ENCODE assay signal across 26 mouse cellular contexts in genomic region chr17:67773608-67774007, GRCm38 (mm10).
DNase-seq lines count a peak whose midpoint lies in the region; ATAC-seq and TF ChIP-seq lines count a peak whose summit lies in the region.
"Had no signal": no experiment of that assay in that cellular context is flagged by ENCODE, and none has a peak within 500 bp of the region (broad histone marks: within the 10 kb centered on the region; RNA-seq: fewer than 3 reads in every experiment).

No protein-coding gene starts in this region.

- H3K4me3 ChIP-seq in limb, embryonic 14.5 days (replicated peaks; ENCODE audit: low read length): no peak overlapping the region
- H3K4me3 ChIP-seq in limb, embryonic 10.5 days: no peak overlapping the region
- H3K4me3 ChIP-seq in midbrain, embryonic 12.5 days: no peak overlapping the region
- H3K4me3 ChIP-seq in midbrain, postnatal 0 days (ENCODE audit: low read depth, low read length): no peak overlapping the region
- no peak overlapping the region for H3K4me3 ChIP-seq in neural tube, embryonic 15.5 days (replicated peaks)
- H3K4me3 ChIP-seq: embryonic facial prominence, embryonic 12.5 days; erythroblast, embryonic 14.5 days; forebrain, embryonic 12.5 days; gastrocnemius, adult 2 months; heart, embryonic 10.5 days; hindbrain, embryonic 15.5 days; intestine, embryonic 15.5 days; megakaryocyte, embryonic 14.5 days had no signal

- peak; percentile 37; the same call in 1 of the 2 replicates for ATAC-seq in limb, embryonic 14.5 days (ENCODE audit: low FRiP score, low read depth)
- ATAC-seq in midbrain, embryonic 12.5 days (ENCODE audit: low FRiP score, low read depth): peak; percentile 60; the same call in 1 of the 2 replicates
- no peak for ATAC-seq in midbrain, postnatal 0 days (ENCODE audit: low FRiP score)
- ATAC-seq in neural tube, embryonic 15.5 days (ENCODE audit: low FRiP score): peak; percentile 63
- ATAC-seq: intestine, embryonic 15.5 days; Patski had no signal

- no peaks in the 10 kb centered on the region for H3K9me3 ChIP-seq in limb, embryonic 14.5 days (ENCODE audit: control insufficient read depth, low read length)
- H3K9me3 ChIP-seq in limb, embryonic 10.5 days (replicated peaks): no peaks in the 10 kb centered on the region
- H3K9me3 ChIP-seq in midbrain, embryonic 12.5 days: no peaks in the 10 kb centered on the region
- no peaks in the 10 kb centered on the region for H3K9me3 ChIP-seq in midbrain, postnatal 0 days (ENCODE audit: low read length)
- H3K9me3 ChIP-seq in neural tube, embryonic 15.5 days (replicated peaks): no peaks in the 10 kb centered on the region
- H3K9me3 ChIP-seq: embryonic facial prominence, embryonic 12.5 days; forebrain, embryonic 12.5 days; heart, embryonic 10.5 days; hindbrain, embryonic 15.5 days; intestine, embryonic 15.5 days had no signal

- TF ChIP-seq CTCF in midbrain, postnatal 0 days (IDR thresholded peaks at IDR 0.05): no peak

- H3K4me2 ChIP-seq in limb, embryonic 14.5 days (replicated peaks; ENCODE audit: low read depth, low read length, severe bottlenecking): no peak overlapping the region
- no peak overlapping the region for H3K4me2 ChIP-seq in midbrain, embryonic 12.5 days (replicated peaks)
- H3K4me2 ChIP-seq in midbrain, postnatal 0 days (ENCODE audit: low read depth, low read length, poor library complexity, severe bottlenecking): no peak overlapping the region
- no peak overlapping the region for H3K4me2 ChIP-seq in neural tube, embryonic 15.5 days
- H3K4me2 ChIP-seq: embryonic facial prominence, embryonic 12.5 days; forebrain, embryonic 12.5 days; hindbrain, embryonic 15.5 days; intestine, embryonic 15.5 days had no signal

- no peaks in the 10 kb centered on the region for H3K36me3 ChIP-seq in limb, embryonic 14.5 days (ENCODE audit: control insufficient read depth, insufficient read depth, low read length)
- peaks cover 6% of the 10 kb centered on the region; the same call in 1 of the 2 replicates for H3K36me3 ChIP-seq in limb, embryonic 10.5 days
- H3K36me3 ChIP-seq in midbrain, embryonic 12.5 days: peaks cover 74% of the 10 kb centered on the region
- H3K36me3 ChIP-seq in midbrain, postnatal 0 days (ENCODE audit: insufficient read depth, low read length): peaks cover 4% of the 10 kb centered on the region; the same call in 1 of the 2 replicates
- peaks cover 22% of the 10 kb centered on the region for H3K36me3 ChIP-seq in neural tube, embryonic 15.5 days
- H3K36me3 ChIP-seq: G1E; hindbrain, embryonic 15.5 days; intestine, embryonic 15.5 days had no signal

- H3K9ac ChIP-seq in limb, embryonic 14.5 days (ENCODE audit: low read depth, low read length, severe bottlenecking): no peak overlapping the region
- no peak overlapping the region for H3K9ac ChIP-seq in midbrain, embryonic 12.5 days (replicated peaks)
- H3K9ac ChIP-seq in midbrain, postnatal 0 days (replicated peaks; ENCODE audit: low read length, poor library complexity, severe bottlenecking): no peak overlapping the region
- H3K9ac ChIP-seq in neural tube, embryonic 15.5 days (replicated peaks): no peak overlapping the region
- H3K9ac ChIP-seq: embryonic facial prominence, embryonic 12.5 days; forebrain, embryonic 12.5 days; hindbrain, embryonic 15.5 days; intestine, embryonic 15.5 days had no signal

- DNase-seq in limb, embryonic 14.5 days (ENCODE audit: low spot score): no peak
- DNase-seq in limb, embryonic 10.5 days (ENCODE audit: low spot score): no peak
- DNase-seq in midbrain, postnatal 0 days (ENCODE audit: low spot score): no peak
- DNase-seq in mesoderm, embryonic 11.5 days (ENCODE audit: low read depth, low spot score): peak; percentile 2
- DNase-seq in urinary bladder, postnatal 14 days (ENCODE audit: low spot score): no peak
- DNase-seq: B cell, adult 2 months; cerebellum, adult 11-12 months; cerebellum, postnatal 10 days; gastrocnemius, adult 2 months; heart, postnatal 4 days; kidney, adult 8-10 months; kidney, postnatal 10 days; left cerebral cortex, postnatal 4 days; retina, postnatal 1 day had no signal

- no peaks in the 10 kb centered on the region for H3K27me3 ChIP-seq in limb, embryonic 14.5 days (ENCODE audit: control insufficient read depth, insufficient read depth, low read length)
- H3K27me3 ChIP-seq in limb, embryonic 10.5 days (ENCODE audit: low read depth, poor library complexity, severe bottlenecking): no peaks in the 10 kb centered on the region
- H3K27me3 ChIP-seq in midbrain, embryonic 12.5 days: no peaks in the 10 kb centered on the region
- H3K27me3 ChIP-seq in midbrain, postnatal 0 days (ENCODE audit: insufficient read depth, low read length): no peaks in the 10 kb centered on the region
- no peaks in the 10 kb centered on the region for H3K27me3 ChIP-seq in neural tube, embryonic 15.5 days (replicated peaks)
- H3K27me3 ChIP-seq: CH12.LX; embryonic facial prominence, embryonic 12.5 days; forebrain, embryonic 12.5 days; hindbrain, embryonic 15.5 days; intestine, embryonic 15.5 days; megakaryocyte, embryonic 14.5 days; Patski had no signal

- no peaks in the 10 kb centered on the region for H3K4me1 ChIP-seq in limb, embryonic 14.5 days (ENCODE audit: control insufficient read depth, insufficient read depth, low read length)
- no peaks in the 10 kb centered on the region for H3K4me1 ChIP-seq in limb, embryonic 10.5 days
- H3K4me1 ChIP-seq in midbrain, embryonic 12.5 days: no peaks in the 10 kb centered on the region
- H3K4me1 ChIP-seq in midbrain, postnatal 0 days (ENCODE audit: insufficient read depth, low read length): no peaks in the 10 kb centered on the region
- H3K4me1 ChIP-seq in neural tube, embryonic 15.5 days: peaks cover 5% of the 10 kb centered on the region; the same call in 1 of the 2 replicates
- H3K4me1 ChIP-seq: embryonic facial prominence, embryonic 12.5 days; forebrain, embryonic 12.5 days; heart, embryonic 10.5 days; hindbrain, embryonic 15.5 days; intestine, embryonic 15.5 days; megakaryocyte, embryonic 14.5 days had no signal

- no peak overlapping the region for H3K27ac ChIP-seq in limb, embryonic 14.5 days (replicated peaks; ENCODE audit: low read depth, low read length)
- H3K27ac ChIP-seq in limb, embryonic 10.5 days: no peak overlapping the region
- no peak overlapping the region for H3K27ac ChIP-seq in midbrain, embryonic 12.5 days (replicated peaks)
- H3K27ac ChIP-seq in midbrain, postnatal 0 days (ENCODE audit: low read depth, low read length): no peak overlapping the region
- 0 out of 2 replicates have a peak overlapping the region, but pooled peaks have one; percentile 18 for H3K27ac ChIP-seq in neural tube, embryonic 15.5 days (replicated peaks)
- H3K27ac ChIP-seq: embryonic facial prominence, embryonic 12.5 days; forebrain, embryonic 12.5 days; gastrocnemius, adult 2 months; heart, embryonic 10.5 days; hindbrain, embryonic 15.5 days; intestine, embryonic 15.5 days had no signal

- WGBS in limb, embryonic 14.5 days: 51% methylated on average over 8 of the region's 8 CpGs
- 60% methylated on average over 8 of the region's 8 CpGs for WGBS in limb, embryonic 10.5 days
- 80% methylated on average over 8 of the region's 8 CpGs for WGBS in midbrain, embryonic 12.5 days
- WGBS in midbrain, postnatal 0 days: 42% methylated on average over 8 of the region's 8 CpGs
- 35% methylated on average over 8 of the region's 8 CpGs for WGBS in neural tube, embryonic 15.5 days

- TF ChIP-seq POLR2A in limb, embryonic 14.5 days (IDR thresholded peaks at IDR 0.05; ENCODE audit: borderline replicate concordance, extremely low read depth, insufficient read depth, insufficient read length): no peak
